Mouse (Mus musculus): ENCODE measurements around the gene Tc2n. TPM values are rescaled to one million over a fixed set of nuclear protein-coding genes. Genes with fewer than 3 reads are reported as not detected.

The Tc2n gene
- polyA plus RNA-seq (2011; ENCODE audit: insufficient read depth, insufficient read length, low read depth, missing spikeins) = 4.4 and 5.0 TPM in 2 replicates

DNA sequence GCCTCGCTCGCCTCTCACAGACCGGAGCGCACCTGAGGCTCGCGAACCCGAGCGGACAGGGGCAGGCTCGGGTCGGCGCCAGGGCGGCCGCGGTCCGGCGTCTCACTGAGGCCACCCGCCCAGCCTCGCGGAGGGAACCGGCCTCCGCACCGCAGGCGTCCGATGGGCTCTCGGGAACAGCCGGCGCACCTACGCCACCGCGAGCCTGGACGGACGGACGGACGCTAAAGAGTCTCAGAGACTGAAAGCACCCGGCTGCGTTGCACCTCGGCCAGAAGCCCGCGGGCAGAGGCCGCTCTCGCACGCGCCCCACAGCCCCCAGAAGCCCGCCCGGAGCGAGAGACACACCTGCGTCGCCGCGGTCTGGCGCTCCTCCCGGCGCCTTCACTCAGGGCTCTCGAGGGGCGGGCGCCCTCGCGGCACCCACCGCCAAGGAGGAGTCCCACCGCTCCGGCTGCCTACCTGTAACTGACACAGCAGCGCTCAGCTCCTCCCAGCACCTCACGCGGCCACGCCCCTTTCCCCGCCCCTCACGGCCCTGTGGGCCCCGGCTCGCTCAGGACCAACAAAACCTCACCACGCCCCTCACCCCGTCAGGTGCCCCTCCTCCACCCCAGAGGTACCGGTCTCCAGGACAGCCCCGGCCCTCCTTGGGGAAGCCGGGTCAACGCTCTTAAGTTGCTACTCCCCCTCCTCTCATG is at the start of gene Tc2n:
Tc2n (minus strand) TSS at position 470 of the 701 bp plus-strand sequence.
- Histone ChIP-seq H3K9ac (ENCODE audit: low read depth, poor library complexity, severe bottlenecking) (peak within 1 kb of the TSS; percentile 78), H3K36me3 (ENCODE audit: control insufficient read depth, insufficient read depth, low read length, poor library complexity, severe bottlenecking) (no peaks in the 10 kb centered on the region), H3K27ac (ENCODE audit: insufficient read depth, low read length) (no peak within 1 kb of the TSS), H3K4me3 (ENCODE audit: low read depth, low read length) (peak within 1 kb of the TSS; percentile 79), H3K4me1 (ENCODE audit: control insufficient read depth, insufficient read depth, low read length) (no peaks in the 10 kb centered on the region), H3K9me3 (replicated peaks; ENCODE audit: control insufficient read depth, insufficient read depth, low read length, poor library complexity, severe bottlenecking) (no peaks in the 10 kb centered on the region), H3K27me3 (ENCODE audit: control insufficient read depth, insufficient read depth, low read length, poor library complexity, severe bottlenecking) (no peaks in the 10 kb centered on the region)
- TF ChIP-seq EP300 (IDR thresholded peaks at IDR 0.05; ENCODE audit: insufficient read depth, low read depth, low read length) (no peak), POLR2A (IDR thresholded peaks at IDR 0.05; ENCODE audit: insufficient read depth, low read length) (no peak), CTCF (IDR thresholded peaks at IDR 0.05; ENCODE audit: low read depth, low read length) (no peak)

DNA sequence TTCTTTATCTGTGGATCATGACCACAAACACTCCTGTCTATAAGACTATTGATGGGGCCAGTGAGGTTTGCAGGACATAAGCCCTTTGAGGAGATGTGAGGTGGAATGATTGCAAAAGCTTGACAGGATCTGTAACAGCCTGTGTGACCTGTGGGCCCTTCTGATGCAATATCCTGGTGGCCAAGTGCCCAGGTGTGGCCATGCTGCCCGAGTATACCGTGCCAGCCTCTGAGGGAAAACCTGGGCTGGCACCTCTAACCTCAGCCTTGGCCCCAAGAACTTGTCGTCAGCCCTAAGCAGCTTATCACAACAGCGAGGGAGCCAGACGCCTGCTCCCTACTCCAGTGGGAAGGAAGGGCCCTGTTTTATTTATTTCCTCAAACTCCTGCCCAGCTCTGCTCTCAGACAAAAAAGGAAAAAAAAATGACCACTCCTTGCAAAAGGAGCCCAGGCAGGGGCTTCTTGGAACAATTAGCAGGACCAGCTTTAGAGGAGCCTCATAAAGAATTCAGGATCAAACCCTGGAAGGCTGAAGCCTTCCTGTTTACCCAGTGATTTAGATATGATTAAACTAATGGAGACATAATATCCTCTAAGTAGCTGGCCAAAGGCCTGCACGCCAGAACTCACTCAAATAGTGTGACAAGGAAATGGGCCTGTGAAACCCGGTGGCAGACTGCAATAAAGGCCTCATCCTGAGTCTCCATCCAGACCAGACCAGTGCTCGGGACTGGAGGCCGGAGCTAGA is 49.2 kb upstream of the Tc2n start:
- Histone ChIP-seq H3K9ac (ENCODE audit: low read depth, poor library complexity, severe bottlenecking) (no peak overlapping the region), H3K27ac (ENCODE audit: insufficient read depth, low read length) (no peak overlapping the region), H3K36me3 (ENCODE audit: control insufficient read depth, insufficient read depth, low read length, poor library complexity, severe bottlenecking) (no peaks in the 10 kb centered on the region), H3K9me3 (replicated peaks; ENCODE audit: control insufficient read depth, insufficient read depth, low read length, poor library complexity, severe bottlenecking) (no peaks in the 10 kb centered on the region), H3K4me3 (ENCODE audit: low read depth, low read length) (no peak overlapping the region), H3K27me3 (ENCODE audit: control insufficient read depth, insufficient read depth, low read length, poor library complexity, severe bottlenecking) (no peaks in the 10 kb centered on the region), H3K4me1 (ENCODE audit: control insufficient read depth, insufficient read depth, low read length) (no peaks in the 10 kb centered on the region)
- TF ChIP-seq POLR2A (IDR thresholded peaks at IDR 0.05; ENCODE audit: insufficient read depth, low read length) (no peak), CTCF (IDR thresholded peaks at IDR 0.05; ENCODE audit: low read depth, low read length) (no peak), EP300 (IDR thresholded peaks at IDR 0.05; ENCODE audit: insufficient read depth, low read depth, low read length) (no peak)

DNA sequence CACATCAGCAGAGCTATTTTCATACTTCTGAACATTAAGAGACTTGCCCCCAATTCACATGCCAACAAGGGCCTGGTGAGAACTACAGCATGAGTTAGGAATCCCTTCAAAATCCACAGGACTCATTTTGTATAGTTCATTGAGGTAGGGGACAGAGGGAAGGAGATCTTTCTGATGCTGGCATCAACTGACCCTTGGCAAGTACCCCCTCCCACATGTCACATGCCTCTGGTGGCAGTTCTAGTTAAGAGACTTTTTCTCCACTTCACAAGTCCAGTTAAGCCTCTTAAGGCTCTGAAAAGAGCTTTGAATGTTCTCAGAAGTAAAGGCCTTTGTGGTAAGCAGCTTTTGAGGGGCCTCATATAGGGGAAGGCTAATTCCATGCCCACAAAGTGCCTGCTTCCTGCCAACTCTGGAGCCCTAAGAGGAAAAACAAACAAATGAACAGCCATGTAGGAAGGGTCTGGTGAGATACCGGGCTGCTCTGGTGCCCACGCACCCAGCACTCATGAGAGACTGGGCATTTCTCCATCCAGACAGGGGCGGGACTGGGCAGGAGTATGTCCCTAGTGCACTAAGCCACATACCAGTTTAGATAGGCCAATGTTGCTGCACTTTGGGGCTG is 48.0 kb upstream of the Tc2n start:
- Histone ChIP-seq H3K4me1 (ENCODE audit: control insufficient read depth, insufficient read depth, low read length) (no peaks in the 10 kb centered on the region), H3K4me3 (ENCODE audit: low read depth, low read length) (no peak overlapping the region), H3K27ac (ENCODE audit: insufficient read depth, low read length) (no peak overlapping the region), H3K9me3 (replicated peaks; ENCODE audit: control insufficient read depth, insufficient read depth, low read length, poor library complexity, severe bottlenecking) (no peaks in the 10 kb centered on the region), H3K9ac (ENCODE audit: low read depth, poor library complexity, severe bottlenecking) (no peak overlapping the region), H3K27me3 (ENCODE audit: control insufficient read depth, insufficient read depth, low read length, poor library complexity, severe bottlenecking) (no peaks in the 10 kb centered on the region), H3K36me3 (ENCODE audit: control insufficient read depth, insufficient read depth, low read length, poor library complexity, severe bottlenecking) (no peaks in the 10 kb centered on the region)
- no peak for TF ChIP-seq EP300 (IDR thresholded peaks at IDR 0.05; ENCODE audit: insufficient read depth, low read depth, low read length)
- no peak for TF ChIP-seq CTCF (IDR thresholded peaks at IDR 0.05; ENCODE audit: low read depth, low read length)

DNA sequence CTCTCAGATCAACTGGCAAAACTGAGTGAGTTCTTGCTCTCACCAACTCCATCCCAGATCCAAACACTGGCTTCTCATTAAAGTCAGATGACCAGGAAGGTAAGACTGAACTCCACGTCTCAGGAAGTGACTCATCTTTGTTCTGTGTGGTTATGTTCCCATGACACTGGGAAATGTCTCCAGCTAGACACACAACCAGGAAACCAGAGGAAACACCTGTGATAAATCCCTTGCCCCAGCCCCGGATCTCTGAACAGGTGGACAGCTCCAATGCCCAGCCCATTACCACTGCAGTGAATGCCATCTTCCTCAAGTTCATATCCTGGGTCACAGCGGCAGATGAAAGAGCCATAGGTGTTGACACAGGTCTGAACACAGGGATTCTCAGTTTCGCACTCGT is 46.5 kb upstream of the Tc2n start:
- Histone ChIP-seq H3K27ac (ENCODE audit: insufficient read depth, low read length) (no peak overlapping the region), H3K4me3 (ENCODE audit: low read depth, low read length) (no peak overlapping the region), H3K4me1 (ENCODE audit: control insufficient read depth, insufficient read depth, low read length) (no peaks in the 10 kb centered on the region), H3K27me3 (ENCODE audit: control insufficient read depth, insufficient read depth, low read length, poor library complexity, severe bottlenecking) (no peaks in the 10 kb centered on the region), H3K36me3 (ENCODE audit: control insufficient read depth, insufficient read depth, low read length, poor library complexity, severe bottlenecking) (no peaks in the 10 kb centered on the region), H3K9me3 (replicated peaks; ENCODE audit: control insufficient read depth, insufficient read depth, low read length, poor library complexity, severe bottlenecking) (no peaks in the 10 kb centered on the region), H3K9ac (ENCODE audit: low read depth, poor library complexity, severe bottlenecking) (no peak overlapping the region)
- TF ChIP-seq EP300 (IDR thresholded peaks at IDR 0.05; ENCODE audit: insufficient read depth, low read depth, low read length) (no peak), POLR2A (IDR thresholded peaks at IDR 0.05; ENCODE audit: insufficient read depth, low read length) (no peak), CTCF (IDR thresholded peaks at IDR 0.05; ENCODE audit: low read depth, low read length) (no peak)

DNA sequence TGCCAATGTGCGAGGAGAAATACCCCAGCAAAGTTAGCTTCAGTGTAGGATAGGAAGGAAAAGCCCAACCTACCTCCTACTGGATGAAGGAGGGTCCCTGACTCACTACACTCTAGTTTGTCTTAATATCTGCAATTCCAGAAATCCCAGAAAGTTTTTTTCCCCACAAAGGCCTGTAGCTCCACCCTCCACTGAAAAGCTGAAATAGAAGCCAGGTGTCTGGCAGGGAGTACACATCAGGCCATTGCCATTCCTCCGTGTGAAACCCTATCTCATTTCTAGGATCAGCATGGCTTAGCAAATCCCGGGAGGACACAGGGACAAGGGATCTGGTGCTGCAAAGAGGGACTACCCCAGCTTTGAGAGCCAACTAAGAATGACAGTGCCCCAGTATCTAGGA is 44.7 kb upstream of the Tc2n start:
- no peaks in the 10 kb centered on the region for H3K36me3 ChIP-seq (ENCODE audit: control insufficient read depth, insufficient read depth, low read length, poor library complexity, severe bottlenecking)
- no peaks in the 10 kb centered on the region for H3K27me3 ChIP-seq (ENCODE audit: control insufficient read depth, insufficient read depth, low read length, poor library complexity, severe bottlenecking)
- H3K4me1 ChIP-seq (ENCODE audit: control insufficient read depth, insufficient read depth, low read length) = no peaks in the 10 kb centered on the region
- TF ChIP-seq EP300 (IDR thresholded peaks at IDR 0.05; ENCODE audit: insufficient read depth, low read depth, low read length) (no peak), CTCF (IDR thresholded peaks at IDR 0.05; ENCODE audit: low read depth, low read length) (no peak), POLR2A (IDR thresholded peaks at IDR 0.05; ENCODE audit: insufficient read depth, low read length) (no peak)
- no peak overlapping the region for H3K9ac ChIP-seq (ENCODE audit: low read depth, poor library complexity, severe bottlenecking)
- no peak overlapping the region for H3K27ac ChIP-seq (ENCODE audit: insufficient read depth, low read length)
- no peak overlapping the region for H3K4me3 ChIP-seq (ENCODE audit: low read depth, low read length)
- H3K9me3 ChIP-seq (replicated peaks; ENCODE audit: control insufficient read depth, insufficient read depth, low read length, poor library complexity, severe bottlenecking) = no peaks in the 10 kb centered on the region
